Mouse (Mus musculus): ENCODE data around the gene Samt3. TPM values are rescaled to one million over a fixed set of nuclear protein-coding genes. Genes with fewer than 3 reads are reported as not detected.

Samt3 gene
- polyA plus RNA-seq (2014; fragmentation: Nextera tagmentation; extraction: Ambion mirVana) = not detected in 2 replicates

DNA sequence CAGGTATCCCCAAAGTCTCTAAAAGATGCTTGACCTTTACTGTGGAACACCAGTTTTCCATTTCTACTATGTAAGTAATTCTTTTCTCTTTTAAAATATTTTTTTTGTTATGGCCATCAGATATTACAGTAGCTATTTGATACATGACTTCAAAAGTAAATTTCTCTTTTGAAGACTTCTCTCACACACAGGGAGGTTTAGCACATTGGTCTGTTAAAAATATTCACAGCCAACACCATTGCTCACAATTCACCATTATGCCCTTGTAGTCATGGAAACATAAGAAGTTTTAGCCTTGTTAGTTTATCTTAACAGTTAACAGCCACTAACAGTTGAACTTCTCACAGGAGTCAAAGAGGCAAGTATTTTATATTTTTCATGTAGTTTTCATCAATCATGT, at the start of gene Samt3:
Samt3 (plus strand) TSS at position 301 of the 400 bp plus-strand sequence.
- no peaks in the 10 kb centered on the region for H3K36me3 ChIP-seq (ENCODE audit: control insufficient read depth, insufficient read depth, low read length)
- no peak within 1 kb of the TSS for H3K9ac ChIP-seq (replicated peaks; ENCODE audit: low read depth, low read length)
- H3K4me1 ChIP-seq (ENCODE audit: control insufficient read depth, insufficient read depth, low read length) = no peaks in the 10 kb centered on the region
- H3K27me3 ChIP-seq (ENCODE audit: control insufficient read depth, insufficient read depth, low read length) = no peaks in the 10 kb centered on the region
- H3K9me3 ChIP-seq (ENCODE audit: control insufficient read depth, low read depth, low read length) = no peaks in the 10 kb centered on the region
- ATAC-seq (ENCODE audit: insufficient number of reproducible peaks, insufficient read depth, low FRiP score, low read depth) = no peak
- no peak within 1 kb of the TSS for H3K4me3 ChIP-seq (ENCODE audit: low read depth, low read length)
- no peak within 1 kb of the TSS for H3K4me2 ChIP-seq (replicated peaks; ENCODE audit: low read depth, low read length)
- H3K27ac ChIP-seq (ENCODE audit: low read length) = no peak within 1 kb of the TSS

DNA sequence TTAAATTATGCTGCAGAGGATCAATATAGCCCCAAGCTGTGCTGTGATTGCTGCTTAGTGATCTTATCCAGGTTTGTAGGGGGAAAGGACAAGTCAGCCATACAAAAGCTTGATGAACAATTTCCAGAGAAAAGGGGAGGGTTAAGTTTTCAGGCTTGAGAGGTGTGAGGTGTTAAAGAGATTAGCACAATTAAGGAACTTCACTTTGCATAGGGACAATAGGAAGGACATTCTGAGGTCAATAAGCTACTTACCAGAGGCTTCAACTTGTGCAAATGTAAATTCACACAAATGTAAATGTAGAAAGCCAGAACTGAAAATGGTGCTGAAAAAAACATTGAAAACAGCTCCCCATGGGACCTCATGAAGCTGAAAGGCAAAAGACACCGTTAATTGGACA, 27.4 kb upstream of the Samt3 start:
- Histone ChIP-seq H3K4me2 (replicated peaks; ENCODE audit: low read depth, low read length) (no peak overlapping the region), H3K9me3 (ENCODE audit: control insufficient read depth, low read depth, low read length) (no peaks in the 10 kb centered on the region), H3K4me1 (ENCODE audit: control insufficient read depth, insufficient read depth, low read length) (no peaks in the 10 kb centered on the region), H3K36me3 (ENCODE audit: control insufficient read depth, insufficient read depth, low read length) (no peaks in the 10 kb centered on the region), H3K27me3 (ENCODE audit: control insufficient read depth, insufficient read depth, low read length) (no peaks in the 10 kb centered on the region), H3K9ac (replicated peaks; ENCODE audit: low read depth, low read length) (no peak overlapping the region), H3K4me3 (ENCODE audit: low read depth, low read length) (no peak overlapping the region), H3K27ac (ENCODE audit: low read length) (no peak overlapping the region)
- 33% methylated on average over 1 of the region's 1 CpGs for WGBS
- no peak for ATAC-seq (ENCODE audit: insufficient number of reproducible peaks, insufficient read depth, low FRiP score, low read depth)

DNA sequence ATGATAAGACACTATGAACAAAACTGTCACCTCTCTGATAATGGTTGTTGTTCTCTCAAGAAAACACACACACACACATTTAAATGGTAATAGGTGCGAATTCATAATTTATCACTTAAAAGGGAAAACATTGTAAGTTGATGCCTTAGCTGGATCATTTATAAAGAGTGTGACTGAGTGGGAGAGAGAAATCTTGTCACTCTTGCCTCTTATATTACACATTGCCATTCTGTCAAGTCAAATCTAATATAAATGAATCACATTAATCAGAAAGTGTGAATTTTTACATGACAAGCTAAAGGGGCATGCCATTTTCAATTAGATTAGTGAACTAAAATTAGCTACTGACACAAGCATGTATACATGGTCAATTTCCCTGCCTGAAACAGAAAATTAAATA, 44.7 kb downstream of the Samt3 start:
- Histone ChIP-seq H3K36me3 (ENCODE audit: control insufficient read depth, insufficient read depth, low read length) (no peaks in the 10 kb centered on the region), H3K27me3 (ENCODE audit: control insufficient read depth, insufficient read depth, low read length) (no peaks in the 10 kb centered on the region), H3K9ac (replicated peaks; ENCODE audit: low read depth, low read length) (no peak overlapping the region), H3K4me2 (replicated peaks; ENCODE audit: low read depth, low read length) (no peak overlapping the region), H3K4me1 (ENCODE audit: control insufficient read depth, insufficient read depth, low read length) (no peaks in the 10 kb centered on the region), H3K9me3 (ENCODE audit: control insufficient read depth, low read depth, low read length) (no peaks in the 10 kb centered on the region), H3K4me3 (ENCODE audit: low read depth, low read length) (no peak overlapping the region), H3K27ac (ENCODE audit: low read length) (no peak overlapping the region)
- ATAC-seq (ENCODE audit: insufficient number of reproducible peaks, insufficient read depth, low FRiP score, low read depth) = no peak
- 82% methylated on average over 1 of the region's 1 CpGs for WGBS

Other genes with a start within 250 kb of the Samt3 start
- 0.17 and 0.20 TPM in 2 replicates for gene 5430427O19Rik, start 173.8 kb upstream of the Samt3 start, polyA plus RNA-seq (2014; fragmentation: Nextera tagmentation; extraction: Ambion mirVana)
- gene Nr0b1, start 147.6 kb downstream of the Samt3 start, polyA plus RNA-seq (2014; fragmentation: Nextera tagmentation; extraction: Ambion mirVana) = 0.80 and 0.83 TPM in 2 replicates